Mouse (Mus musculus) right cerebral cortex, postnatal 4 days (tissue): ENCODE measurements around the gene Mllt3.

Experiments
- DNase-seq: peaks from one replicate; pipeline ENCODE4 v3.0.0-alpha.2; 2022

The Mllt3 gene

DNA sequence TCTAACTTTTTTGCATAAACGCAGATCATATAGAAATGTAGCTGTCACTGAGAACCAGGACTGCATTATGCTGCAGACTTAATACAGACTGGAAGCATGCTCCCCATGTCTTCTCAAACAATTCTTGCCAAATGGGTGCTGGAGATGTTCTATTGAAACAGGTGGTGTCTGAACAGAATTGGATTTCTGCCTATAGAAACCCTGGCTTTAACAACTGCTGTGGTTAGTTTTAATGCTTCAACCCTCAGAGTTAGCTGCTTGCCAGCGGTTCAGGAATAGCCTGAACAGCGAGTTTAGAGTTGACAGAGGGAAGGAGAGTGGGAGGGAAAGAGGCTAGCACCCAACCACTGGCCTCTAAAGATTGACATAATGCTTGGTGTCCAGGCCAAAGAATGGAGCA is 166.6 kb downstream of the Mllt3 start:
- DNase-seq: no peak

DNA sequence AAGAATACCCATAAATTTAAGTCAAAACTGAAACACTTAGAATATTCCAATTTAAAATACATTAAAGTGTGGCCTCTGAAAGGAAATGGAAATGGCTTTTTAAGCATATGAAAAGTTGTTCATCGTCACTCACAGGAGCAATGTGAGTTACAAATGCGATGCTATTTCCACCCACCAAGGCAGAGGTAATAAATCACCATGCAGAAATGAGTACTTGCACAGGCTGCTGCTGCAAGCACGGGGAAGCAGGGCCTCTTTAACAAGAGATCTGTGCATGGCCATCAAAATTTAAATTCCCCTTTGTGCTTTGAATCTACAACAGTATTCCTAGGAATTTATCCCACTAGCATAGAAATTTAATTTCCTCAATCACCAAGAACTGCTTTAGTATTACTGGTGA is 167.3 kb downstream of the Mllt3 start:
- no peak for DNase-seq

DNA sequence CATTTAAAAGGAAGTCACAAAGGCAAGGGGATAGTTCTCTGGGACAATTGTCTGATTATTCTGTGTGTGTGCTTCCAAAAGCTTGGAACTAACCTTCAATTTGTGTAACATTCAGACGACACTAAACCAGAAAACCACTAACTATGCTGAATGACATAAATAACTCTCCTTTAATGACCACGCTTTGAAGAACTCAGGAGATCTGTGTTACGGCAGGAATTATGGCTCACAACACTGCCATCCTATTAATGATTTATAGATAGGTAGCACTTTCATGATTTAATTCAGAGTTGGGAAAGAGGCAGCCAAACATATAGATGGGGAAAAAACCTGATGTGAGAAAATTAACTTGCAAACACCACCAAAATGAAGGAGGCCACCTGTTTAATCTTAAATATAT is 168.1 kb downstream of the Mllt3 start:
- no peak for DNase-seq

DNA sequence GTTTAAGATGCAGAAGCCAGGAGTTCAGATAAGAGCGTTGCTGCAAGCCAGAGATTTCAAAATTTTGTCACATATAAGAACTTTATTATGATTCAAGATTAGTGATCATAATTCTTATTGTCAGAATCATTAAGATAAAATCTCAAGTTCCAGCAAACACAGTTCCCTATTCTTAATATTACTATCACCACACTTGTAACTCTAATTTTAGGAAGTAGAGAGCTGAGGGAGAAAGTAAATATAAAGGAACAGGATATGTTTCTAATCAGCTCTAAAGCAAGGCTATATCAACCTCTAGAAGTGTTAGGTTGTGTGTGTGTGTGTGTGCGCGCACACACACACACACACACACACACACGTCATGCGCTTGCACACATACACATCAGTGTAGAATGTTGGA is 170.0 kb downstream of the Mllt3 start:
- no peak for DNase-seq

DNA sequence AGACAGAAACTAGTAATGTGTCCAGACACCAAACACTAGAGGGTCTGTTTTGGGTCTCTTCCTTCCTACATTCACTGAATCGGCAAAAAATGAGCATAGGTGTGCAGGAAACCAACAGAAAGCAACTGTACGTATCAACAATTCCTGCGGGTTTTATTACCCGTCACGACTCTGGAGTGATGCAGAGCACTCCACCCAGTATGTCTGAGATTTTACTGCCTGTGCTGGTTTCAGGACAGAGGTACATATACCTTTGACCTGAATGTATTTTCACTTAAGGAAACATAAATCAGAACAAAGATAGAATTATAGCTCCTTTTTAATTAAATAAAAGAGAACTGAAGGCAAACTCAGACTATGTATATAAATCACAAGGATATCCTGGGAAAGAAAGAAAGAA is 172.4 kb downstream of the Mllt3 start:
- DNase-seq: no peak

DNA sequence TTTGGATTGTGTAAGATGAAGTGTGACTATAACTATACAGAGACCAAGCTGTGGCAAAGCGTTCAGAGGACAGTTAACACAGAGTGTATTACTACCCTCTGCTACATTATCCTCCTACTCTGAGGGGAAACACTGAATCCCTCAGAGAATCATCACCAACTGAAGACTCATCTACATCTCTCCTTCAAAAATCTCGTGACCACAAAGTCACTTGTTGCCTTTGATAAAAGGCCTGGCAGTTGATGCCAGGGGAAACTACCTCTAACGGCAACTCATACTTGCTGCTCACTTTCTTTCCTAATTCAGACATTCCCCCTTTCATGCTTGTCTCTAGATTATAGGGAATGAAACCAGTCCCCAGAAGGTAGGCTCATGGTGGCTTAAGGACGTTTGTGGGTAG is 174.0 kb downstream of the Mllt3 start:
- DNase-seq: no peak

DNA sequence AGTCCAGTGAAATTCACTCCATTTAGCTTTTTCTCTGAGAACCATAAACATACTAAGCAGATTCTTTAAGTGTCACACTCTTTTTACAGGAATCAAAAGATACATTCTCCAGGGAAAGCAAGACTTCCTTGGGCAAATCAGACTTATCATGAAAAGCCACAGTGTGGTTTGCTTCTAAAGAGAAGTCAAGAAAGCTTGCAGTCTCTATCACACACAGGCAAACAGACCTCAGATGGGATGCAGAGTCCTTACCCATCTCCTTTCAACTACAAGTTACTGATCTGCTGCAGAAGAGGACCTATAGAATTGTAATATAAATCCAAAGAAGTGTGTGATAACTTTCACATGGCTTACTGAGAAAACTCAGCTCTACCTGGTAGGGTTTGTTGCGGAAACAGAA is 175.2 kb downstream of the Mllt3 start:
- DNase-seq: no peak

DNA sequence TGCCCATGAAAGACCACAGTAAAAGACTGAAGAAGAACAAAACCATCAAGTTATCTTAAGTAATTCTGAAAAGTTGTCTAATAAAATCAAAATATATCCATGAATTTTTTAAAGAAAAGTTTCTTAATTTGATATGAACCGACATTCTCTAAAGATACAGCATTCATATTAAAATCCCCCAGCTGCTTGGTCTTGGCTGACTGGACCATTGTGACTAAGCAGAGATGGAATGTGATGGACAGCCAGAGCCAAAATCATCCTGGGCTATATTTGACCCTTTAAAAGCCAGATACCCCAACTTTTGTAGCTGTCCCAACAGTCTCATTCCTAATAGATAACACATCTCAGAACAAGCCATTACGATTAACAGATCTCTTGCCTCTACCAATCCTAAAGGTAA is 180.7 kb downstream of the Mllt3 start:
- DNase-seq: no peak

DNA sequence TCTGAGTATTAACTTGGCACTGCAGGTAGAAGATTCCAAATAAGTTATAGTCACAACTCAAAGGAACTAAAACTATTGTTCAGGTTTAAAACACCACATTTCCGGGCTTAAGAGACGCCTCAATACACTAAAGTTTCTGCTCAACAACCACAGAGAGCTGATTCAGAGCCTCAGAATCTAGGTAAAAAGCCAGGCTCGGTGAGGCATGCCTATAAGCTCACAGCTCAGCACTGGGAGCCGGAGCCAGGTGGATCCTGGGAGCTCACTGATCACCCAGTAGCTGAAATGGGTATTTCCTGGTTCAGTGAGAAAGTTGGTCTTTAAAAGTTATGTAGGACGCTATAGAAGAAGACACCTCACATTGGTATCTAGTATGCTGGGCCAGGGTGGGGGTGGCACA is 183.1 kb downstream of the Mllt3 start:
- no peak for DNase-seq

DNA sequence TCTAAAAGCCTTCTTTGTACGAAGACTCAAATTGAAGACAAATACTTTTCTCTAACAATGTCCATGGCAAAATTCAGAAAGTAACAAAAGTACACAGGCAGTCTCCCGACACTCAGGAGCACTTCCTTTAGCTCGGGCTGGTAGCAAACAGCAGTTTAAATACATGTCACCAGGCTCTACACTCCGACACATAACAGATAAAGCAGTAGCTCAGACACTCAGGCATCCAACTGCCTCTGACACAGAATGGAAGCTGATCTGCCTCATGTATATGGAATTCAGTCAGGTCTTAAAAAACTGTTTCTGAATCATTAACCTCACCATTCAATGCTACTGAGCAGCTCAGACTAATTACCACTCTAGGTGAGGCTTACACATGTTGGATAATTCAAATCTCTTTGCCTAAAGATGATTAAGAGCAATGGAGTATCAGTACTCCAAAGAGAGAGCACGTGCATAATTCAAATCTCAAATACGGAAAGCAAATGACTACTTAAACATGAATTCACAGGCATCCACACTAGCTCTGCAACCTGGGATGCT is 188.4 kb downstream of the Mllt3 start:
- DNase-seq: no peak

DNA sequence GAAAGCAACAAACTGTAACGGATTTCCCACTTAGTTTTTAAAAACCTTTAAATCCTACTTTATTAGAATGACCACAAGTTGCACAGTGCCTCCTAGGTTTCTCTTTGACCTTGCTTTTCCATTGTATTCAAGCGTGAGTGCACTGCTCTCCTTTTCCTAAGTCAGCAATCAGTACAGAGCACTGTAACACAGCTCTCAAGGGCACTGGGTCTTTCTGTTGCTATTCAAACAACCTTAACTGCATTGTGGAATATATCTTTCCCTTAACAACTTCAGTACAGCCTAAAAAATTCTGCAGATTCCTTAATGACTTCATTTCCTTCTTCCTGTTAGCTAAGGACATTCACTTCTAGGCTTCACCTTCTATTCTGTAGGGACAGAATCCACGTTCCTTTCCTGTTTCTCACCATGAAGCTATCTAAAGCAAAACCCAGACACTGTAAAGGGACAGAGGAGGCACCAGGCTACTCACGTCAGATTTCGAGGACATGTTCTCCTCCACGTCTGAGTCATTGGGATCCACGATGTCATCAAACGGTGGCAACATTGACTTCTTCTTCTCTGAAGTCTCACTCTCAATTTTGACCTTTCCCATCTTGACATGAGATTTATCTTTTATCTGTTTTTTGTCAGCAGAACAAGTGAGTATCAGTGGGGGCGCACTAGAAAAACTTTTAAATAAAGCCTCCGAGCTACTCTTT is 192.8 kb downstream of the Mllt3 start:
- no peak for DNase-seq

DNA sequence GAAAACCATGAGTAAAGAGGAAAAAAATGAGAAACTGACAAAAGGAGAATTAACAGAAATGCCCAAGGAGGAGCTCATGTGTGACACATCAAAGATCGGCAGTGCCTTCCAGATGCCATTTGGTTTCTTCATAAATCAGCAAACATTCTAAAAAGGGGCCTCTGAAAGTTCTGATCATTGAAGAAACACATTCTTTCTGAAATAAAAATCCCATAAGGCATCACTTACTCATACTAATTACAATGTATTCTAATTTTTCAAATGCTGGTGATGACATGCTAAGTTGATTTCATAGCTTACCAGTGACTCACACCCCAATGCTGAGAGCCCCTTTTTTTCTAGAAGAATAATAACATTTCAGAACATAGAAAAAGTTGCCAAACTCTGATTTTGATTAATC is 194.4 kb downstream of the Mllt3 start:
- DNase-seq: no peak

DNA sequence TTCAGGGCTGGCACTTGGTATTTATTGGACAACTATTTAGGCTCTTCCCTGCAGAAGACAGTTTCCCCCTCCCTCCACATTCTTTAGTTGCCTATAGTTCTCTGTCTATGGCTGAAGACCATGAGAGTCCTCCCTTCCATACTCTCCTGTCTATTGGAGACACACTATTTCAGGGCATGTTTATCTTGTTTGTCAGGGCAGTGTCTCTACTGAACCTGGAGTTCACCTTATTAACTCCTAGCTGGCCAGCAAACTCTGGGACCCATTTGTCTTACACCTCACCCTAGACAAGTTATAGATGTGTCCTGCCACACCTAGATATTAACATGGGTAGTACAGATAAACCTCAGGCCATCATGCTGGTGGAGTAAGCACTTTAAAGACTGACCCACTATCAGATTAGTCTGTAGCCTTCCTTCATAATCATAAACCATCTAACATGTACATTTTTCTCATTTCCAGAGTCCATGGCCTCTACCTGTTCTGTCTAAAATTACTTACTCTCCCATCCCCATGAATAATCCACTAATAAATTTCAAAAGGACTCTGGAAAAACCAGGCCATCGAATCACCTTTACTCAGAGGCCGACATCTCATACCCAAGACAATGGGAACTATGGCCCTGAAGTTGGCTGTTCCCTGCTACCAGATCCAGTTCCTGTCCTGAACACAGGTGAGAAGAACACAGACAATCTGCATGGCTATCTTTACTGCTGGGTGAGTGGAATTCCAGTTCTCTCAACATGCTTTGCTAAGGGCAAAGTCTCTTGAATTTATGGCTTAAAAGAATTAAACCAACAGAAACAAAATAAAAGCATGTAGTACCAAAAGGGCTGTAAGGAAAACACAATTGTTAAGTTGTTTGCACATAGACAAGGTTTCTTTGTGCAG is 195.4 kb downstream of the Mllt3 start:
- no peak for DNase-seq

DNA sequence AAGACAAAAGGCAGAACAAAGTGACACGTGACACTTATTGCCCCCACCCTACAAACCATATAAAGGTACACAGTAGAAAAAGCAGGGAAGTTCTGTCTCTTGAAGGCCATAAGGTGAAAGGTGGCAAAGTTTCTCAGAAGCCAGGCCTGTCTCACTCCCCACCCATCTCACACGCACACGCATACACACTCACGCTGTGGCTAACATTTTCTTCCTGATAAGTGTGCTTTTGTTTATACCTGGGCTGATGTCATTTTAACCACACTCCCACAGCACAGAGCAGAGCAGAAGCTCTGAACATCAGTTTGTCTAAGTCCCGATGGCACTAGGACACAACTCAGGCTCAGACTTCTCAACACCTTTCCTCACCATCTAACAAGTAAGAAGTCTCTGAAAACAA is 196.9 kb downstream of the Mllt3 start:
- no peak for DNase-seq

DNA sequence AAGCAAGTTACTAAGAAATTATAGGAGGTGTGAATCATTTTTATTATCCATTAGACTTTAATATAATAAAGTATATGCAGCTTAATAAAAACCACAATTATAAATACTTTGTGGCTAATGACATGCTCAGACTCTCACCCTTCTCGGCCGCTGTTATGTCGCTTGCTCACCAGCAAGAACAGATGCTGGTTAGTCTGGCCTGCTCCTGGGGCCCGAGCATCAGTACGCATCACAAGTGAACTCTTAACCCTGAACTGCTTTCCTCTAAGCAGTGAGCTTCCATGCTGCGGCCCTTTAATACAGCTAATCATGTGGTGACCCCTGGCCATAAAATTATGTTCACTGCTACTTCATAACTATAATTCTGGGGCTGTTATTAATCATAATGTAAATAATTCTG is 198.0 kb downstream of the Mllt3 start:
- no peak for DNase-seq

DNA sequence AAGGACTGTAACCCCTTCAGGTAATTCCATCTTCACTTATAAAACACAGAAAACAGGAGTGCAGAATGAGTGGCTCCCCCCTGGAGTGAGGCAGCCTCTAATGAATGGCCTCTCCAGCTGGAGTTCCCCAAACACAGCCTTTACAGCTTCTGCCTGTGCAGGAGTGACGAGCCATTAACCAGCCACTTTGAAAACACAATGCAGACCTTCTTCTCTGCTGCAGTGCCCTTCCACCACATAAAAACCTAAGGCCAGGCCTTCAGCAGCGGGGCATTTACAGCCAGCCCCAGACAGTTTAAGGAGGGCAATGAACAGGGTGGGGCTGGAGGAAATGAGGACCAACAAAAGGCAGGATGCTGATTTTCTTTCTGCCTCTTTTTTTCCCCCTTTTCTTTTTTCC is 198.9 kb downstream of the Mllt3 start:
- no peak for DNase-seq

DNA sequence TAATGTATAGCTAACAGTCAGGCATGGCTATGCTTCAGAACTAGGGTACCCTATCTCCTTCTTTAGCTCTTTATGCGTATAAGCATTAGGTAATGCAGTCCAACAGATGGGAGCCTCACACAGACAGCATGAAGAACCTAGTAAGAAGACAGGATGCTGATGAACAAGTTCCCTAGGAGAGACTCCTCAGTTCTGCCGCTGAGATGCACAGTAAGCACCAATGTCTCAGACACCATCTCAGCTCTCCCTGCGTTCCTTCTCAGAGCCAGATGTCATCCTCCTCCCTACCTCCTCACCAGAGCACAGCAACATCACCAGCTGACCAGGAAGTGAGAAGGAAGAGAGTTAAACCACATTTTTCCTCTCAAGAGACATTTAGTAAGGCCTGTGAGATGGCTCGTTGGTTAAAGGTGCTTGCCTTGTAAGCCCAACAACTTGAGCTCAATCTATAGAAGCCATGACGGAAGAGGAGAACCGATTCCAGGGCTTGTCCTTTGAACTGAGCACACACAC is 202.3 kb downstream of the Mllt3 start:
- no peak for DNase-seq

DNA sequence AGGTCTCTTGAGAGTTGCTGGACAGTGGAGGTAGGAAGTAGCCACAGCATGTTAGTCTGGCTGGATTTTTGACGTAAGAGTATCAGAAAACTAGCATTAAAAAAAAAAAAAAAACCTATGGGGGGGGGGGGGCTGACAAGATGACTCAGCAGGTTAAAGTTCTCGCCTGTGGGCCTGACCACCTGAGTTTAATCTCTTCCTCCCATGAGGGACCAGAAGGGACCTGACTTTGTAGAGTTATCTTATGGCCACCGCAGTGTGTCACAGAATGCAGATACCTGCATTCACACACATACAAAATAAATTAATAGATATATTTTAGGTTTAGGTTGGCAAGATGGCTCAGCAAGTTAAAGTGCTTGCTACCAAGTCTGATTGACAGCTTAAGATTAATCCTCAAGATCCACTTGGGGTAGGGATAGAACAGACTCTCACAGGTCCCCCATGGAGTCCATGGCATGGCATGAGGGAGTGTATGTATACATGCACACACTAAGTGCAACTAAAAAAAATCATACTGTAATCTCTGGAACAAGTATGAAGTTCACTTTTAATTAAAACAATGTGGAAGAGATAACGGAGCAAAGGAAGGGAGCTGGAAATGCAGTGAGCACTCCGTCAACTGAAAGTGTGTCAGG is 203.6 kb downstream of the Mllt3 start:
- no peak for DNase-seq

DNA sequence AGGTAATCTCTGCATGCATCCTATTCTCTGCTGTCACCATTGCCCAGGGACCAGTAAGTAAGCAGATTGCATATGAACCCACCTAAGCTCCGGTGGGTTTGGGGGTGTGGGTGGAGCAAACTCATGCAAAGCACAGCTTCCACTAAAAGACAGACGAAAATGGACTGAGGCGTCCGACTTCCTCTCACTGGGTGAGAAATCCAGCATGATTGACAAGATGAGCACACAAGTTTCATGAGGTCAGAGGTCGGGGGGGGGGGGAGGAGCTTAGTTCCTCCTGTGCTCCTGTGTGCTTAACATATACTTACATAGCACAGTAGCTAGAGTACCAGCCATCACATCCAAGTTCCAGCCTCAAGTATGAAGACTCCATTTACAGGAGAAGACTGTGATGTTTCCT is 206.8 kb downstream of the Mllt3 start:
- no peak for DNase-seq

DNA sequence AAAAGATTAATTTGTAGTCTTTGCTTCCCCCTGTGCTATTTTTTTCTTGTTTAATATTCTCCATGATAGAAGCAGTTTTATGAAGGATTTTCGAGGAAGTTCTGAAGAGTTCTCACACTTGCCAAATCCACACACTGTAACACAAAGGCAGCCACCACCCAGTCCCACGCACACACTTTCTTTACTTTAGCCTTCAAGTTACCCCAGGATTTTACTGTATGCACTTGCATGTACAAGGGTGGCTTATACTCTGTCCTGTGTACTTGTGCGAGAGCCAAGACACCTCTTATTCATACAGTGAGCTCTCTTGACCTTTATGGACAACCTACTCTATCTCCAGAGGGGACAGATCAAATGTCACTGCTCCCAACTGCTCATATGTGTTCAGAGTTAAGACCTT is 209.5 kb downstream of the Mllt3 start:
- DNase-seq: no peak

DNA sequence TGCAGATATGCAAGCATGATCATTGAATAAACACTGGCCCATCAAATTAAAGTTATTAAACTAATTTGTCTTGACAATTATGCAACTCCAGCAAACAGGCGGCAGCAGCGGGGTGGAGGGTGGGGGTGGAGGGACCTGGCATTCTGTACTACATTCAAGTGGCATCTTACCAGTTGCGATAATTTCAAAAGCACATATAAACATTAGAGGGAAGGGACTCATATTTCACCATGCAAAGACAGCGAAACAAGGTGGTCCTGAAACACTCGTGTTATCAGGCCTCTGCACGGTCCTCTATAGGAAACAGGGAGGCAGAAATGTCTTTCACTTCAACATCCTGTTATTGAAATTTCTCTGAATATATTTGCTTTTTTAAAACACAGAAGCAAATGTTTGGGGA is 210.0 kb downstream of the Mllt3 start:
- DNase-seq: no peak

DNA sequence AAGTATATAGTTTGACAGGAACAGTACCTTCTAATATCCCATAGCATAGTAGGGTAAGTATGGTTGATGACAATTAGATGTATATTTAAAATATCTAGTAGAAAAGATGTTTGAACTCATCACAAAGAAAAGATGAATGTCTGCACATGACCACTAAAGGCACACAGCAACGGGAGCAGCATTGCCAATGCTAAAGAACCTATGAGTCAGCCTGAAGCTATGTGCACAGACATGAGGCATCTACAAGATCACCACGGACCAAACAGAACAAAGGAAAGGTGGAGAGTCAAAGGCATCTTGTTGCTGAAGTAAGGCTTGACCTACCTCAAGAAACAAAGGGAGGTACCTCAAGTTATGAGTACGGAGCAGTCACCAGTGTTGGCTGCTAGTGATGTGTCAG is 212.3 kb downstream of the Mllt3 start:
- DNase-seq: no peak

DNA sequence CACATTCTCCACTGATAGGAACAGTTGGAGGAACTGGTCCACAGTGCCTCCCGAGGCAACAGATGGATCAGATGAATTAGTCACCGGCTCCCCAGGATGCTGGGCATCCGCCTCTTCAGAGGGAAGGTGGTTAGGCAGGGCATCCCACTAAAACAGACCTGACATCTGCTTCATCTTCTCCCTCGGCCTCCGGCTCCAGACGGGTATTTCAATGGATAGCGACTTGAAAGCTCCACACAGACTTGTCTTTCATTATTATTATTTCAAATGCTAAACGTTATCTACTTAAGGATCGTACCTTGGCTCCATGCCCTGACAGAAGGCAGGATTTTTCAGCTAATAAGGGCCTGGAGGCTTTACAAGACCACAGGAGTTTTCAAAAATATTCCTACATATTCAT is 214.0 kb downstream of the Mllt3 start:
- no peak for DNase-seq

DNA sequence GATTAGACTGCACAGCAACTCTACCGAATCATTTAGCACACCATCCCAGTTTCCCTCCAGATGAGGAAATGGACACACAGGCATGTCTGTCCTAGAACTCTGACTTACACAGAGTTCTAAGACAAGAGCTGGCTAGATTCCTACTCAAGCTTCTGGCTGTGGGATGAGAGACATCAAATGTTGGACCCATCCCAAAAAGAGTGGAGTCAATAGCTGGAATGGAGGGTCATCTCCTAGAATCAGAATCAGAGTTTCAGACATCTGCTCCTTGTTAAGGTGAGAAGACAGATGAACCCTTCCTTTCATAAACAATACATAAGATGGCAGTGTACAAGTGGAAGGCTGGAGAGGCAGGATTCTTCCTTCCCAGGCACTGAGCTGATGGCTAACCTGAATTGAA is 214.9 kb downstream of the Mllt3 start:
- DNase-seq: no peak
